Mouse (Mus musculus) neural tube, embryonic 12.5 days (tissue): ENCODE results near the gene Gm10638. TPM values are rescaled to one million over a fixed set of nuclear protein-coding genes. Genes with fewer than 3 reads are reported as not detected.

Experiments used
- ATAC-seq: fragments of 200-750 bp; cut with Nextera tagmentation; 2 replicates; pipeline ENCODE4 v1.8.0; 2017; ENCODE audit warnings: low read depth, mild to moderate bottlenecking, moderate TSS enrichment, moderate library complexity; ENCODE audit not compliant: low FRiP score
- H3K27ac ChIP-seq: fragments of 300-500 bp; sonication (generic); 2 replicates; pipeline ENCODE4 v1.5.1; 2016
- H3K27me3 ChIP-seq: fragments of 300-500 bp; sonication (generic); replicated peaks from 2 replicates; pipeline ENCODE4 v1.6.1; 2016; ENCODE audit warnings: mild to moderate bottlenecking
- H3K36me3 ChIP-seq: fragments of 300-500 bp; sonication (generic); 2 replicates; pipeline ENCODE4 v1.6.1; 2016; ENCODE audit warnings: mild to moderate bottlenecking
- H3K4me1 ChIP-seq: fragments of 300-500 bp; sonication (generic); 2 replicates; pipeline ENCODE4 v1.6.1; 2016
- H3K4me2 ChIP-seq: fragments of 300-500 bp; sonication (generic); replicated peaks from 2 replicates; pipeline ENCODE4 v1.6.1; 2016; ENCODE audit warnings: mild to moderate bottlenecking
- H3K4me3 ChIP-seq: fragments of 300-500 bp; sonication (generic); 2 replicates; pipeline ENCODE4 v1.5.1; 2016
- H3K9ac ChIP-seq: fragments of 300-500 bp; sonication (generic); 2 replicates; pipeline ENCODE4 v1.6.1; 2016; ENCODE audit warnings: mild to moderate bottlenecking
- H3K9me3 ChIP-seq: fragments of 300-500 bp; sonication (generic); 2 replicates; pipeline ENCODE4 v1.6.1; 2016; ENCODE audit warnings: mild to moderate bottlenecking
- WGBS: fragments of 180-500 bp; shearing (Covaris S2); methylation state at CpG from one replicate; pipeline ENCODE4 v1.1.7; 2016; 5-methylcytosine and 5-hydroxymethylcytosine counted together
- polyA plus RNA-seq: library from polyadenylated mRNA; unstranded; fragments of >200 nt; fragmentation: Nextera tagmentation; extraction: Ambion mirVana; gene quantifications from 2 replicates; pipeline ENCODE4 v1.2.1, GENCODE M21; 2016

The Gm10638 gene
- polyA plus RNA-seq, 1 experiment from 2014 or later = 9.2 TPM

- H3K4me3 ChIP-seq = no peak overlapping the region
- no peak for ATAC-seq
- H3K9ac ChIP-seq = no peak overlapping the region
- H3K4me2 ChIP-seq = no peak overlapping the region
- WGBS = 85% methylated on average over 1 of the region's 1 CpGs
- H3K4me1 ChIP-seq = peaks cover 4% of the 10 kb centered on the region; the same call in 1 of the 2 replicates
- H3K27ac ChIP-seq = no peak overlapping the region
- H3K27me3 ChIP-seq = no peaks in the 10 kb centered on the region
- no peaks in the 10 kb centered on the region for H3K9me3 ChIP-seq
- H3K36me3 ChIP-seq = peaks cover 28% of the 10 kb centered on the region
These were observed 26.1 kb upstream of the Gm10638 start for GRCm38 (mm10) chr8:86719368-86719767.

DNA sequence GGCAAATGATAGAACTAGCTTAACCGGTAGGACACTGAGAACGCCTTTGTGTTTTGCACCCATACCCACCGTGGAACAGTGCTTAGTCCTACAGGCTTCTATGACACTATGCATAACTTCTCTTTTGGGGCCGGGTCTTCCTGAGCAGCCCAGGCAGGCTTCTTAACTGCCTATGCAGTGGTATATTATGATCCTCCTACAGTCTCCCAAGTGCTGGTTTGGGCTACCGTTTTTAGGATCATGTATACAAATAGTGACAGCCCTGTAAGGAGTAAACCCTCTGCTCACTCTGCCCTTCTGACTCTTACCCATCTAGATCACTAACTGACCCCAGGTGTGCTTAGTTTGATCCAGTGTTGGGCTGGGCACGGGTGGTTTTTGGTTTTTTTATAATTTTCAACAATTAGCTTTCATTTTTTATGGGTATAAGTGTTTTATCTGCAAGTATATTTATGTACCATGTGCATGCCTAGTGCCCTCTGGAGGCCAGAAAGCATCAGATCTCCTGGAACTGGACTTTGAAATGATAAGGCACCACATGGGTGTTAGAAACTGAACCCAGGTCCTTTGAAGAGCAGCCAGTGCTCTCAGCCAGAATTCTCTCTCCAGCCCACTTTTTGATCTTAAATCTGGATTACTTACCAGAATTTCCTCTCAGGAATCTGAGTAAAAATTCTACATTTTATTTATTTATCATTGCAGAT is 24.6 kb upstream of the Gm10638 start:
- Histone ChIP-seq H3K4me3 (no peak overlapping the region), H3K27me3 (no peaks in the 10 kb centered on the region), H3K4me2 (no peak overlapping the region), H3K9ac (no peak overlapping the region), H3K4me1 (no peaks in the 10 kb centered on the region), H3K36me3 (peaks cover 30% of the 10 kb centered on the region), H3K9me3 (no peaks in the 10 kb centered on the region), H3K27ac (no peak overlapping the region)
- ATAC-seq = no peak
- 94% methylated on average over 6 of the region's 6 CpGs for WGBS

DNA sequence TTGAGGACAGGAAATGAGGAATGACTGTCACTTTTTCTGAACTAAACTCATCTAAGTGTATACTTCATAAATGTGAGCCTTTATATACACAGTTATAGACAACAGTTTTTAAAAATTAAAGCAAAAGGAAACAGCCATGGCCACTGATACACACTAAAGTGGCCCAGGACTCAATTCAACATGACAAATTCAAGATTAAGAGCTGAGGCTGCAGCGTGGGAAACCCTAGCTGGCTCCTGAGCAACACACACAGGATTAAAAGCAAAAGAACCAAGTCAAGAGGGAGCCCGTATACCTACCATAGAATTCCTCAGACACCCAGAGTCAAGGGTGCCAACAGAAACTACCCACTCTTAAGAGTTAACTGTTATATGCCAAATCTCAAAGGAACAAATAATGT is 24.0 kb upstream of the Gm10638 start:
- no peaks in the 10 kb centered on the region for H3K27me3 ChIP-seq
- H3K9me3 ChIP-seq = no peaks in the 10 kb centered on the region
- H3K4me3 ChIP-seq = no peak overlapping the region
- H3K36me3 ChIP-seq = peaks cover 27% of the 10 kb centered on the region
- H3K9ac ChIP-seq = no peak overlapping the region
- no peak for ATAC-seq
- H3K4me2 ChIP-seq = no peak overlapping the region
- no peak overlapping the region for H3K27ac ChIP-seq
- 87% methylated on average over 2 of the region's 2 CpGs for WGBS
- no peaks in the 10 kb centered on the region for H3K4me1 ChIP-seq

DNA sequence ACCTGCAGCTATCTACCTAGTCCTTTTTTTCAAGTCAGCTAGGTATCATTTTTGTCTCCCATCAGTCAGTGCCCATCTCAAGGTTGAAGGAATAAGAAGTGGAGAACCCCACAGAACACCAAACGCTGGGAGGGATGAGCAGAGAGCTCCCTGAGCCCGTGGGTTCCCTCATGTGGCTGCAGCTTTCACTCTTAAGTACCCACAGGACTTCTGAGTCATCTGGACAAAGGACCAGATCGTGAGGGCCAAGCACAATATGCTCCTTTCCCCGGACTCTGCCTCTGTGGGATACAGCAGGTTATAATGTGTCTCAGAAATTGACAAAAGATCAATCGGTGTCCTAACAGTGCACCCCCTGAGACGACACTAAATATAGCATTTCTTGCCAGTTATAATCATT is 18.5 kb upstream of the Gm10638 start:
- Histone ChIP-seq H3K9ac (no peak overlapping the region), H3K4me1 (0 out of 2 replicates have a peak, but pooled peaks cover 4% of the 10 kb centered on the region), H3K27me3 (no peaks in the 10 kb centered on the region), H3K36me3 (peaks cover 16% of the 10 kb centered on the region; the same call in 1 of the 2 replicates), H3K9me3 (no peaks in the 10 kb centered on the region), H3K27ac (no peak overlapping the region), H3K4me2 (no peak overlapping the region), H3K4me3 (no peak overlapping the region)
- WGBS = 82% methylated on average over 6 of the region's 6 CpGs
- no peak for ATAC-seq

- Histone ChIP-seq H3K27ac (no peak overlapping the region), H3K4me1 (0 out of 2 replicates have a peak, but pooled peaks cover 4% of the 10 kb centered on the region), H3K27me3 (no peaks in the 10 kb centered on the region), H3K9ac (no peak overlapping the region), H3K9me3 (no peaks in the 10 kb centered on the region), H3K4me2 (no peak overlapping the region), H3K36me3 (peaks cover 9% of the 10 kb centered on the region; the same call in 1 of the 2 replicates), H3K4me3 (no peak overlapping the region)
- ATAC-seq = no peak
- 75% methylated on average over 19 of the region's 19 CpGs for WGBS
These were observed 17.1 kb upstream of the Gm10638 start for GRCm38 (mm10) chr8:86728224-86728950.

DNA sequence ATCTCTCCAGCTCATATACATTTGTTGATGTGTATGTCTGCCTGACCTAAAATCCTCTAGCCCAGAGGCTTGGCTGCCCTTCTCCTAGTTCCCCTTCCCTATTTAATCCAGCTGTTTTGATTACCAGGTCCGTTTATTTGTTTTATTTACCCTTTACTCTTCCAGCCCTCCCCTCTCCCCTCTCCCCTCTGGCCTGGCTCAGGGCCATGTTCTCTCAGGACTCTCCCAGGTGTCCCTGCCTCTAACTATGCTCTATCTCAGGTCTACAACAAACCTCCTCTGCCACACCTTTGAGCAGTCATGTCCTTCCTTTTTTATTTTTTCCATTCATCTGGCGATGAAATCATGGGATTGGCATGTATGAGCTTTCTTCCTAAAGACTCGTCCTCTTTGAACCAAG is 15.2 kb upstream of the Gm10638 start:
- Histone ChIP-seq H3K36me3 (peaks cover 8% of the 10 kb centered on the region; the same call in 1 of the 2 replicates), H3K27me3 (no peaks in the 10 kb centered on the region), H3K4me1 (0 out of 2 replicates have a peak, but pooled peaks cover 4% of the 10 kb centered on the region), H3K9ac (no peak overlapping the region), H3K4me2 (no peak overlapping the region), H3K27ac (no peak overlapping the region), H3K9me3 (no peaks in the 10 kb centered on the region), H3K4me3 (no peak overlapping the region)
- ATAC-seq = no peak
- WGBS = 66% methylated on average over 3 of the region's 3 CpGs

GRCm38 (mm10) chr8:86730860-86731259 is 14.6 kb upstream of the Gm10638 start:
- WGBS = 80% methylated on average over 1 of the region's 1 CpGs
- no peak overlapping the region for H3K27ac ChIP-seq
- H3K4me1 ChIP-seq = 0 out of 2 replicates have a peak, but pooled peaks cover 4% of the 10 kb centered on the region
- H3K27me3 ChIP-seq = no peaks in the 10 kb centered on the region
- H3K9me3 ChIP-seq = no peaks in the 10 kb centered on the region
- no peak overlapping the region for H3K9ac ChIP-seq
- peaks cover 7% of the 10 kb centered on the region; the same call in 1 of the 2 replicates for H3K36me3 ChIP-seq
- ATAC-seq = no peak
- H3K4me3 ChIP-seq = no peak overlapping the region
- H3K4me2 ChIP-seq = no peak overlapping the region

DNA sequence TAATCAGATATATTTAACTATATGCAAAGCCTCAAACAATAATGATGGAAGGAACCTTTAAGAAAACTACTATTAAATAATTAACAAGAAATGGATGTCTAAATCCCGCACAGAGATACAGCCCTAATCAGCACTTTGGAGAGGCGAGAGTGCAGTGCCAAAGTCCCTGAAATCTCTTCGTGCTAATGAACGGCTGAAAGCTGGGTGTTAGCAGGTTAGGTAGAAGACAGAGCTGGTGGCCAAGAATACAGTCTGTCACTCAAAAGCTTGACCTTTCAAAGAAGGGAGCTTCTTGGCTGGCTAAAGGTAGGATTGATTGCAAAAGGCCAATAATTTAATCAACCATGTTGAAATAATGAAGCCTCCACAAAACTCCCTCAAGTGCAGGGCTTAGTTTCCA is 11.3 kb upstream of the Gm10638 start:
- H3K9me3 ChIP-seq = no peaks in the 10 kb centered on the region
- peaks cover 7% of the 10 kb centered on the region; the same call in 1 of the 2 replicates for H3K4me1 ChIP-seq
- H3K4me2 ChIP-seq = no peak overlapping the region
- H3K4me3 ChIP-seq = no peak overlapping the region
- no peak overlapping the region for H3K9ac ChIP-seq
- no peak overlapping the region for H3K27ac ChIP-seq
- H3K27me3 ChIP-seq = no peaks in the 10 kb centered on the region
- no peaks in the 10 kb centered on the region for H3K36me3 ChIP-seq
- 81% methylated on average over 4 of the region's 4 CpGs for WGBS
- no peak for ATAC-seq

GRCm38 (mm10) chr8:86734954-86735353 is 10.5 kb upstream of the Gm10638 start:
- Histone ChIP-seq H3K4me2 (no peak overlapping the region), H3K9me3 (no peaks in the 10 kb centered on the region), H3K36me3 (no peaks in the 10 kb centered on the region), H3K9ac (no peak overlapping the region), H3K27ac (no peak overlapping the region), H3K4me1 (peaks cover 7% of the 10 kb centered on the region; the same call in 1 of the 2 replicates), H3K27me3 (no peaks in the 10 kb centered on the region), H3K4me3 (no peak overlapping the region)
- ATAC-seq = no peak
- WGBS = 90% methylated on average over 1 of the region's 1 CpGs

DNA sequence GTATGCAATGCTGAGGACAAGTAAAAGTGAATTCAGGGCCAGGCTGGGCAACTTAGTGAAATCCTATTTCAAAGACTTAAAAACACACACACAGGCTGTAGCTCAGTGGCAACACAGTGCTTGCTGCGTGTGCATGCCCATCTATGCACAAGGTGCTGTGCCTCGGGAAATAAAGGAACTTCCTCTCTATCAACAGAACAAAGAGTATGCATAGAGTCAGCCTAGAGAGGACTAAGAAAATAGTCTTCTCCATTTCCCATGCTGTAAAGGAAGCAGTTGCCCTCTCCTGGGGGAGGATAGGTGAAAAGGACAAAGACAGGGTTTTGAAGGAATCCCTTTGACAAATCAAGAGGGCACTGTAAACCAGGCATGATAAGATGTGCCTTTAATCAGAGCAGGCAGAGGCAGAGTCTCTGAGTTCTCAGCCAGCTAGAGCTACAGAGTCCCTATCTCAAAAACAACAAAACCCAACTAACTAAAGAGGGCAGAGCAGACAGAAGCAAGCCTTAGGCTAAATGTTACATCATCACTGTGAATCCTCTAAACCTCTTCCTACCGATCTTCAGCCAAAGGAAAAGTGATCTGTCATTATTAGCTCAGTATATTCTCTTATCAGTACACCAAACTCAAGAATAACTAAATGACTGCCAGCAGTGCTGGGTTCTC is 9.9 kb upstream of the Gm10638 start:
- ATAC-seq = no peak
- WGBS = 63% methylated on average over 3 of the region's 3 CpGs
- no peaks in the 10 kb centered on the region for H3K27me3 ChIP-seq
- H3K27ac ChIP-seq = no peak overlapping the region
- no peak overlapping the region for H3K9ac ChIP-seq
- no peaks in the 10 kb centered on the region for H3K36me3 ChIP-seq
- H3K9me3 ChIP-seq = no peaks in the 10 kb centered on the region
- peaks cover 7% of the 10 kb centered on the region; the same call in 1 of the 2 replicates for H3K4me1 ChIP-seq
- H3K4me2 ChIP-seq = no peak overlapping the region
- H3K4me3 ChIP-seq = no peak overlapping the region

- no peak for ATAC-seq
- Histone ChIP-seq H3K4me2 (no peak overlapping the region), H3K9me3 (no peaks in the 10 kb centered on the region), H3K27me3 (no peaks in the 10 kb centered on the region), H3K4me1 (peaks cover 21% of the 10 kb centered on the region), H3K36me3 (no peaks in the 10 kb centered on the region), H3K27ac (no peak overlapping the region), H3K9ac (no peak overlapping the region), H3K4me3 (no peak overlapping the region)
These were observed 4.6 kb upstream of the Gm10638 start for GRCm38 (mm10) chr8:86740899-86741298.

- no peak overlapping the region for H3K4me3 ChIP-seq
- no peak overlapping the region for H3K9ac ChIP-seq
- no peak for ATAC-seq
- H3K9me3 ChIP-seq = no peaks in the 10 kb centered on the region
- H3K36me3 ChIP-seq = no peaks in the 10 kb centered on the region
- no peak overlapping the region for H3K4me2 ChIP-seq
- H3K27ac ChIP-seq = no peak overlapping the region
- no peaks in the 10 kb centered on the region for H3K27me3 ChIP-seq
- H3K4me1 ChIP-seq = peaks cover 22% of the 10 kb centered on the region
These were observed 3.9 kb upstream of the Gm10638 start for GRCm38 (mm10) chr8:86741627-86742026.
